Mouse (Mus musculus): ENCODE measurements around the gene Rogdi.

Rogdi gene

GRCm38 (mm10) chr16:5013054-5013838, at the start of gene Rogdi:
Gene Rogdi, minus strand, starts transcription at chr16:5013553.
- DNase-seq = peak; percentile 93 to 94

GRCm38 (mm10) chr16:5058114-5058513, 44.8 kb upstream of the Rogdi start:
- DNase-seq = peak; percentile 17 to 26

GRCm38 (mm10) chr16:5050251-5051110, 37.1 kb upstream of the Rogdi start:
- DNase-seq = peak; percentile 62 to 71

- DNase-seq = peak; percentile 98 to 99
Observed at GRCm38 (mm10) chr16:5049774-5050234, 36.5 kb upstream of the Rogdi start, which contains the start of the genes Glyr1 and Ubn1. Gene Glyr1, minus strand, starts transcription at chr16:5049863. Gene Ubn1, plus strand, starts transcription at chr16:5050057.

- DNase-seq = no peak
Observed at GRCm38 (mm10) chr16:5049182-5049773, 35.9 kb upstream of the Rogdi start.

GRCm38 (mm10) chr16:5045322-5045721, 32.0 kb upstream of the Rogdi start:
- no peak for DNase-seq

GRCm38 (mm10) chr16:5036649-5037234, 23.4 kb upstream of the Rogdi start:
- DNase-seq = no peak

GRCm38 (mm10) chr16:5035591-5035990, 22.2 kb upstream of the Rogdi start:
- DNase-seq = no peak

GRCm38 (mm10) chr16:5029847-5030246, 16.5 kb upstream of the Rogdi start:
- peak; percentile 22 to 28 for DNase-seq

GRCm38 (mm10) chr16:5024021-5024420, 10.7 kb upstream of the Rogdi start:
- no peak for DNase-seq

- DNase-seq = no peak
Observed at GRCm38 (mm10) chr16:5014578-5014977, 1.2 kb upstream of the Rogdi start.

- DNase-seq = peak; percentile 16 to 17
Observed at GRCm38 (mm10) chr16:5012036-5013005, 1.0 kb downstream of the Rogdi start.

GRCm38 (mm10) chr16:5011285-5011684, 2.1 kb downstream of the Rogdi start:
- DNase-seq = peak; percentile 73 to 74

- DNase-seq = no peak
Observed at GRCm38 (mm10) chr16:5010371-5010935, 2.9 kb downstream of the Rogdi start.

GRCm38 (mm10) chr16:5008076-5008475, 5.3 kb downstream of the Rogdi start:
- DNase-seq = no peak

GRCm38 (mm10) chr16:5007492-5007891, 5.9 kb downstream of the Rogdi start:
- no peak for DNase-seq

- no peak for DNase-seq
Observed at GRCm38 (mm10) chr16:5007067-5007466, 6.3 kb downstream of the Rogdi start, which contains the start of gene Smim22. Gene Smim22, plus strand, starts transcription at chr16:5007288.

- DNase-seq = no peak
Observed at GRCm38 (mm10) chr16:5000611-5001010, 12.7 kb downstream of the Rogdi start.

- DNase-seq = no peak
Observed at GRCm38 (mm10) chr16:4998984-4999383, 14.4 kb downstream of the Rogdi start.

- DNase-seq = no peak
Observed at GRCm38 (mm10) chr16:4997553-4997952, 15.8 kb downstream of the Rogdi start, which contains the start of gene Sept12. Gene Sept12, minus strand, starts transcription at chr16:4997852.

GRCm38 (mm10) chr16:4993276-4993675, 20.1 kb downstream of the Rogdi start:
- DNase-seq = no peak

All from B cell, adult 2 months (primary cell).